Mouse (Mus musculus): Measurements from ENCODE around the gene 1110008P14Rik. TPM values are rescaled to one million over a fixed set of nuclear protein-coding genes. Genes with fewer than 3 reads are reported as not detected.

The 1110008P14Rik gene
- 10 to 100 TPM; 52.7 to 57.4 TPM for total RNA-seq (2021)

DNA sequence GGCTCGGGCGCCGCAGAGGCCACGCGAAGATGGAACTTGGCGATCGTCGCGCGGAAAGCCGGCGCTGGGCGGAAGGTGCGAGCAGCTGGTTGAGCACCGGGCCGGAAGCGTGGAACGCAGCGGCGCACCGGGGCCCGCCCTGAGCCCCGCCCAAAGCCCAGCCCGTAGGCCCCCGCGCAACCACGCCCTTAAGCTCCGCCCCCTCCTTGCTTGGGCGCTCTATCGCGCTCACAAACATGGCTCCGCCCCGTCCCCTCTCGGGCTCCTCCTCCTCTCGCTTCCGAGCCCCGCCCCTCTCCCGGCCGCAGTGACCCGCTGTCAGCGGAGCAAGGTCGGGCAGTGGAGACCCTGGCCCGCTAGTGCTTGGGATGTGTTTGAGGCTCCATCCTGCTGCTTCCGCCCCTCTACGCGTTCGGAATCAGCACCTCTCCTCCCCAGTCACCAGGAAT is at the start of gene 1110008P14Rik:
Gene 1110008P14Rik (minus strand): TSS at position 164 of the 449 bp plus-strand sequence.
- intact Hi-C loops (cut with DNase I) = loop anchor here (1.0 kb wide), 1 partner anchor 17 kb away; no protein-coding TSS in a partner anchor

DNA sequence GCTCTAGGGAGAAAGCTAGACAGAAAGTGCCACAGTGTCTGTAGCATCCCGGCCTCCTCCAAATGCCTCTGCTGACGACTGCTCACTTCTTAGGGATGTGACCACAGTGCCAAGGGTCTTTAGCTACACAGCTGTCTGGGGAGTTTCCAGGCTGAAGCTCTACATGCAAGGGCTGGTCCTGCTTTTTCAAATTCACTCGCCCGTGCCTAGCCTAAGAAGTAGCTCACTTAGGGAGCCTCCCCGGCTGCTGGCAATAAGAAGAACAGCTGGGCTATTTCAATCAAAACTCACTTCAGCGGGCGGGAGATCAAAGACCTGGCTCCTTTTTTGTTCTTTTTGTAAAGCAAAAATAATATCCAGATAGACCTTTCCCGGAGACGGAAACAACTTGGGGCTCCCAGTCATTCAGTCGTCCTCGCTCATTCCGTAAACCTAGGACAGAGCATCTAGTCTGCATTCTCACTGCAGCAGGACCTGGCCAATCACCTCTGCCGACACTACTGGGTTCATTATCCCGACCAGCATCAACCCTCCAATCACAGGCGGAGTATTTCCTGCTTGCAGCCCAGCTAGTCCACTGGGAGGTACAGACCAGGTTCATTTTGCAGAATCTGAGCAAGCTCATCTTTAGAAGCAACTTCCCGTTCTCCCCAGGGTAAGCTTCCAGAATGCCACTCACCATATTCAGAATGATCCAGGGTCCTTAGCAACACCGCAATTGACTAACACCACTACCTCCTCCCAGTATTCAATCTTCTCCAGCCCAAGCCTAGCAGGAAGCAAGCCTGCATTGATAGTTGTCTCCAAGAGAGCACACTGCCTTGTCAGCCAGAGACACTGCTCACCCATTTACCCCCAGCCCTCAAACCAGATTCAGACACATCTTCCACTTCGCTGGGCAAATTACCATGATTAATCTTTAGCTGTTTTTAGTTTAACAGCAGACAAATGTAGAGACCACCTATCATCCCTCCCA is 49.3 kb upstream of the 1110008P14Rik start:
- intact Hi-C loops (cut with DNase I) = no loop called here

More for the DNA sequence above, at the start of gene 1110008P14Rik:
- DNase-seq = peak; percentile 95

DNA sequence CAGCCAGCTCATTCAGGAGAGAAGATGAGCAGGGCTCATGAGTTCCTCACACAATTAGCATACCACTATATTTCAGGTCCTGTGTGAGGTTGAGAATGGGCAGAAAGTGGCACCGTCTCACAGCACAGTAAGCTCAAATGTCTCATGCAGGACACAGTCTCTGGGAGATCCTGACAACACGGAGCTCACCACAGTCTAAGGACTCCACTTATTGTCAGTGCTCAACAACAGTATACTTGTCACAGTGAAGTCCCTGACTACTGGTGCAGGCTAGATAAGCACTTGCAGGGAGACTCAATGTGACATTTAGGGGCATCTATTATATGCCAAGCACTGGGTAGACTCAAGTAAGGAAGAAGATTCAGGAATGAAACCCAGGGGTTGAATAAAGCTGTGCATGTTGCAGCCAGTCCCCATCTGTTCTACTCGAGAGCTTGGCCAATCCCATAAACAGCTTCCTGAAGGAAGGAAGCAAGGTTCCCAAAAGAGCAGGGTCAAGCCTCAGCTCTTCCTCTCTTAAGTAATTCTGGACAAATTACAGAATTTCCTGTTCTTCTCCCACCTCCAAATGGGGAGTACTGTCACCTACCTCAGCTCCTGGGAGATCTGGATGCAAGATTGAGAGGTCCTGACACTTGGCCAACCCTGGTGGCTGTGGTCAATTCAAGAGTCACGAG is 47.6 kb upstream of the 1110008P14Rik start:
- no peak for DNase-seq
- intact Hi-C loops (cut with DNase I) = loop anchor here (2.0 kb wide), 1 partner anchor 21 kb away; the partner anchor contains the start of genes Naif1 and Slc25a25

More for the DNA sequence above, 49.3 kb upstream of the 1110008P14Rik start:
- peak; percentile 85 to 87 for DNase-seq

DNA sequence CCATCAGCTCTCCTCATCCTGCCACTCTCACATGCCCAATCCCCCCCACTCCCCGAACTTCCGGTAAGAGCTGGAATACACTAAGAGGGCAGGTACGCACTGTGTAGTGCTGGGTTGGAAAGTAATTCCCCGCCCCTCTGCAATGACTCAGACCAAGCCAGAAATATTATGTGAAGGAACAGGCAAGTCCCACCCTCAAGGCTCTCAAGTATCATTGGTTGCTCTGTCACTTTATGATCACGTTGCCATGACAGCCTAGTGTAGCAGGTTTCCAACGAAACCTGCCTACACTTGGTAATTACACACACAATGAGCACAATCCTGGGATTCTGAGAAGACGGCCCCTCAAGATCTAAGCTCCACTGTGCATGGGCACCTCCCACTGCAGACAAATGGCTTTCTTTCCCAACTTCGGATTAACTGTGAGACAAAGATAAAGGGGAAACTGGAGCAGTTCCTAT is 46.6 kb upstream of the 1110008P14Rik start:
- intact Hi-C loops (cut with DNase I) = loop anchor here (2.0 kb wide), 1 partner anchor 23 kb away; the partner anchor contains the start of genes Naif1 and Slc25a25
- DNase-seq = peak in 1 of 2 experiments; percentile 32

DNA sequence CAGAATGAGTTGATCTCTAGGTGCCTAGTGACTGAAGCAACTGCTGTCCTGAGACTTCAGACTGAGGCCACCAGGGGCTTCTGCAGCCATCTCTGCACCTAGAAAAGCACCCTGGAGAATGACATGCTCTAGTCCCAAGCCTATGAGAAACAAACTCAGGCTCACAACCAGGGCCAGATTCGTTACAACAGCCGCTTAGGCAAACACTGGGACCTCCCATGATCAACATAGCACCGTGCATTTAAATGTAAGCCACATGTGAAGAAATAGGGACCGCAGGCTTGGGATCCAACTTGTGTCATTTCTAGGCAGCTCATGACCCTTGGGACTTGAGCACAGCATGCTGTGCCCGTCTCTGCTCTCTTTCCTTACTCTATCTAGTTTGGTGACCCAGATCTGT is 46.0 kb upstream of the 1110008P14Rik start:
- DNase-seq = no peak
- intact Hi-C loops (cut with DNase I) = loop anchor here (2.0 kb wide), 1 partner anchor 23 kb away; the partner anchor contains the start of genes Naif1 and Slc25a25

DNA sequence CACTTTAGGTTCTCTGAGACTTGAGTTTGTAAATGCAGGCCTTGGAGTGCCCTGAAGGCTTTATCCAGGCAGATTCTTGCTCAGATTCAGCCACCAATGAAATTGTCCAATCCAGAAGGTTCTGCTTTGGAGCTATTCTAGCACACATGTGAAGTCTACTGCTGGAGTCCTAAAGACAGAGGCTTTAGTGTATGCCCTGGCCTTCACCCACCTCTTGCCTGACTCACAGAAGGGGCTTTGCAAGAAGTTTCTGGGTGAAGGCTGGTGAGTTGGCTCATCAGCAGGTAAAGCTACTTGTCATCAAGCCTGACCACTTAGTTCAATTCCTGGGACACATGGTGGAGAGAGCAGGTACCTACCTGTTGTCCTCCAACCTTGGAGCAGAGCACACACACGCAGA is 44.4 kb upstream of the 1110008P14Rik start:
- DNase-seq = no peak
- intact Hi-C loops (cut with DNase I) = no loop called here

DNA sequence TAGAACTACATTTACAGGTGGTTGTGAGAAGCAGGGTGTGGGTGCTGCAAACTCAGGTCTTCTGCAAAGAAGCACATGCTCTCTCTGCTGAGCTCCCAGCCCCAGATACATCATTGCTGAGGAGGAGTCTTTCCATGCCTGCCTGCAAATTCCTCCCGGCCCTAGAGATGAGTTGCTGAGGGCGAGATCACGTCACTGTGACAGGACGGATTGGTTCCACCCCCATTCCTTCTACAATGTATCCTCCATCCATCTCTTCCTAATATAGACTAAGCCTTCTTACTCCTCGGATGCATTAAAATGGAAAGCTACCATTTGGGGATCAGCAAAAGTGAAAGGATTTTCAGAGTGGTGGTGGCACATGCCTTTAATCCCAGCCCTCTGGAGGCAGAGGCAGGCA is 43.8 kb upstream of the 1110008P14Rik start:
- intact Hi-C loops (cut with DNase I) = no loop called here
- no peak for DNase-seq

DNA sequence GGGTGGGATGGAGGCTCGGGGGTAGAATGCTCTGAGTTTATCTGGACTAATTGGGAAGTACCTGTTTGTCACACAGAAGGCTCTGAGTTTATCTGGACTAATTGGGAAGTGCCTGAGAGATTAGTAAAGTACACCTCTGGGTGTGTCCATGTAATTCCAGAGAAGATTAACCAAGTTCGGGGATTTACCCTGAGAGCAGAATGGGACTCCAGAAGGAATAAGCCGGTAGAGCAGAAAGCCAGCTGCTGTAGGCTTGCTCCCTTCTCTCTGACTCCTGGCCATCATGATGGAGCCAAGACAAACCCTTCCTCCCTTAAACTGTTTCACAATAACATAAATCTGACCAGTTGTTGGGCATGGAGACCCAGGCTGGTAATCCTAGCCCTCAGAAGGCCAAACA is 43.1 kb upstream of the 1110008P14Rik start:
- DNase-seq = no peak
- intact Hi-C loops (cut with DNase I) = no loop called here

DNA sequence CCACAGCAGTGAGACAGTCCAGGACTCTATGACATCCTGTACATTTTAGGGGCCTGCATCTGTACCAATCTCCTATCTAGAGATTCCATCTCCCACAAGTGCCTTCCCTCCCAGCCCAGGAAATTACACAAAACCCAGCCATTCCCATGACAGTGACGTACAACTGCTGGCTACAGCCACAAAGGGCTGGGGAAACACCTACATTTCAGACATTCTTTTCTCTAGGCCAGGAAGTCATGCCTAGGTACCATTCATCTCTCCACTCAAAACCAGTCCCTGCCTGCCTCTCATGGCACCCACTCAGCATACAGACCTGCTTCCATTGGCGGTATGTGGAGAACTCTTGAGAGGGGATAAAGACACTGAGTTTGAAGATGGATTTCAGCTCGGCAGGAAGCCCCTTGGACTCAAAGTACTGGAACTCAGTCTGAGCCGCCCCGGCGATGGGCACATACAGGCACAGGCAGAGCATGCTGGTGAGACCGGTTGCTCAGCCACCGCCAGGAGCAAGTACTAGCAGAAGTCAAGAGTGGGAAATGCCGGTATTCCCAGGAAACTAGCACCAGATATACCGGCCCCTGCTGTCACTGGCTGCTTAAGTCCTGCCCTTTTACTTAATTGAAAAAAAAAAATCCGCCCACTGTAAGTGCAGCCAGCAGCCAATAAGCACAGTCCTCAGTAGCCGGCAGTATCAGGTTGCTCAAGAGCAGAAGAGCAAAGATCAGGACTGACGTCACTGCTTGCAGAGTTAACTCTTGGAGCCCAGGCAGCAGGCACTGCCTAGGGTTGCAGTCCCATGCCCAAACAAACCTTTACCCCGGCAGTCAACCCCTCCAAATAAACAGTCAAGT is 42.0 kb upstream of the 1110008P14Rik start:
- DNase-seq = peak; percentile 82 to 88
- intact Hi-C loops (cut with DNase I) = no loop called here

DNA sequence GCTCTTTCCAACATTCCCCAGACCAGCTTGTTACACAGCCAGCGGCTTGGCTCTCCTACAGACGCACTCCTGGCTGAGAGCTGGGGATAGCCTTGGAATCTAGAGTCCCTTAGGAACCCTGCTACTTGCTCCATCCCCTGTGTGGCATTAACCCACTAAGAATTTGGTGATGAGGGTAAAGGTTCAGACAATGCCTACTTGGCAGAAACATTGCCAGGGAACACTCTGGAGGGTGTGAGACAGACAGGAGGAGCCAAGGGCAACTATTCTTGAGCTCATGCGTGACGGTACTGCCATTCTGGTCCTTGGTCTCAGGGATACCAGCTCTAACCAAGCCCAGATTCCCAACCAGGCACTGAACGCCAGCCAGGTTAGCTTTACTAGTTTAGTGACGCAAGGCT is 40.1 kb upstream of the 1110008P14Rik start:
- no peak for DNase-seq
- intact Hi-C loops (cut with DNase I) = no loop called here

DNA sequence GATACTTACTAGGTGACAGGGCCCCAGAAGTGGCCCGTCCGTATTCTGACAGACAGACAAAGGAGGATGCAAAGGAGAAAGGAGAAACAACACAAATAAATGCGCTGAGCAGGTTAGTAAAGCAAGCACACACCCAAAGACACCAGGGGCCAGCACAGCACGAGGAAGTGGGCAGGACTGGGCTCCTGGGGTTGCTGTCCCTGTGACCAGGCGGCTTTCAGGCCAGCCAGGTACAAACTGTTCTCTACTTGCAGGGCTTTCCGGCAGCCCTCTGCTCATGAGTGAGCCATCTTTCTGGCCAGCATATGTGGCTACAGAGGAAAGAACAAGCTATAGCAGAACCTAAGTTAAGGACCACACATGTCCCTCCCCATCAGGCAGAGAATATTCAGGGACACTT is 38.9 kb upstream of the 1110008P14Rik start:
- no peak for DNase-seq

DNA sequence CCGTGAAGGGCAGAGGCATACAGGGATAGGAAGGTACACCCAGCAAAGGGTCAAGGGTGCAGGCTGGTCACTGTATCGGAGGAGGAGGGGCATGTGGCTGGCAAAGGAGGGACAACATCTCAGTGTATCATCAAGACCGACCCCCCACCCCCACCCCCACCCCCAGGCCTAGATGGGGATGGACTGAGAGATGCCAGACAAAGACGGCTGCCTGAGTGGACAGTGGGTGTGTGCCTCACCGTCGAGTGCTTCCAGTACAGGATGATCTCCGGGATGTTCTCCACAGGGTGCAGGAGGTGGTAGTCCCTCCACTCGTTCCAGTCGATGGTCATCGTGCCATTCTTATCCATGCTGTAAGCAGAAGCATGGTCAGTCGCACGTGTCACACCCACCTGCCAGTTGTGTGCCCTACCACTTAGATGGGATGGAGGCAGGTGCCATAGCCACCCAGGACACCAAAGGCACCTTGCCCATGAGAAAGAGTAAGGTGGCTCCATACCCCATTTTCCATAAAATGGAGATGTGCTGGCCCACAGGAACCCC is 38.4 kb upstream of the 1110008P14Rik start:
- intact Hi-C loops (cut with DNase I) = no loop called here
- DNase-seq = no peak

More for the DNA sequence above, 38.9 kb upstream of the 1110008P14Rik start:
- intact Hi-C loops (cut with DNase I) = no loop called here

DNA sequence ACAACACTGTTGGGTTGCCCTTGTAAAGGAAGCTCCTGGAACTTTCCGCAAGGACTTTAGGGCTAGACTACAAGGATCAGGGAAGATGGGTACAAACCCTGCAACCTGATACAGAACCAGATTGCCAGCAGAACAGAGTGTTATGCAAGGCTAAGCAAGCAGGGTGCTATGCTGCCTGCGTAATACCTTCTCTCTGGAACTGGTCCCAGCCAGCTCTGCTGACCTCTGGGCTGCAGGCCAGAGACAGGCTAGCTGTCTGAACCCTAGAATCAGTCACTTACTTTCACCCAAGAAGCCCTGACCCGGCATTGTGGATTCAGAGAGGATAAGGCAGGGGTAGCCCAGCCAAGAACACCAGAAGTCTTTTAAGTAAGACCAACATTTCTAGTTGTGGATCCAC is 37.6 kb upstream of the 1110008P14Rik start:
- intact Hi-C loops (cut with DNase I) = loop anchor here (5.0 kb wide), 1 partner anchor 38 kb away; no protein-coding TSS in a partner anchor
- DNase-seq = peak; percentile 72 to 82

DNA sequence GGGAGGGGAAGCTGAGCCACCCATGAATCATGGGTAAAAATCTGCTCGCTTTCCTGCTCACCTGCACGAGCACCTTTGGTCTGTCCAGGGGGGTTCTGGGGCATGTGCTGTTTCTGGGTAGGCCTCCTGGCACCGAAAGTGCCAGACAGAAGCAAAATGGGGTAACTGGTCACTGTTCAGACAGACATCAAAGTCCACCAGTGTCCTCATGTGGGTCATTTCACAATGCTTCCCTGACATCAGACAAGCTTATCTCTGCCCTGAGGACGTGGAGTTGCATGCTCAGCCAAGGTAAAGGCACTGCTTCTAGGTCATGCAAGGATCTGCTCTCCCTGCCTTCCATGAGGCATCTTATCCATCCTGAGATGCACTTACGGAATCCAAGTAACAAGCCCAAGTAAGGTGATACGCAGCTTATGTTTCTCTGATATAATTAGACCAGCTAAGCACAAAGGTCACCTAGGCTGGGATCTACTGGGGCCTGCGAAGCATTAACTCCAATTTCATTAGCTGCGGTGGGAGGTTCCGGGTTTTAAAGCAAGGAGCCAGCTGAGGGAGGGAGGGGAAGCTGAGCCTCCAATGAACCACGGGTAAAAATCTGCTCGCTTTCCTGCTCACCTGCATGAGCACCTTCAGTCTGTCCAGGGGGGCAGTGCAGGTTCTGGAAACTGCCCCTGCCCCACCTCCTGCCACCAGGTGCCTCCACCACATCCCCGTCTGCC is 36.9 kb upstream of the 1110008P14Rik start:
- intact Hi-C loops (cut with DNase I) = loop anchor here (5.0 kb wide), 1 partner anchor 39 kb away; no protein-coding TSS in a partner anchor
- no peak for DNase-seq

DNA sequence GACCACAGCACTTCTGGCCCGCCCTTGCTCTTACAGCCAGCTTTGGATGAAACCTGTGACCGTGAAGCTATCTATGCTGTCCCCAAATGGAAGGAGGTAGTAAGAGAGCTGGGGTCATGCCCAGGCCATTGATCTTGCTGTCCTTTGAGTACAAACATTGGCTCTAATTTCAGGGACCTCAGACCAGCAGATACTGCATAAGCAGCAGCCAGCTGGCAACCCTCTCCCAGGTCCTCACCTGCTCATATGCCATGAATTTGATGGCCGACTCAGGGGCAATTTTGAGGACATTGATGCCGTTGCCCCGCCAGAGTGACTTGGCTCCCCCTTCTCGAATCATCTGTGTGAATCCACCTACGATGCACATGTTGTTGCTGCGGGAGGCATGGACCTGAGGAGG is 35.7 kb upstream of the 1110008P14Rik start:
- intact Hi-C loops (cut with DNase I) = loop anchor here (5.0 kb wide), 1 partner anchor 40 kb away; no protein-coding TSS in a partner anchor
- no peak for DNase-seq

DNA sequence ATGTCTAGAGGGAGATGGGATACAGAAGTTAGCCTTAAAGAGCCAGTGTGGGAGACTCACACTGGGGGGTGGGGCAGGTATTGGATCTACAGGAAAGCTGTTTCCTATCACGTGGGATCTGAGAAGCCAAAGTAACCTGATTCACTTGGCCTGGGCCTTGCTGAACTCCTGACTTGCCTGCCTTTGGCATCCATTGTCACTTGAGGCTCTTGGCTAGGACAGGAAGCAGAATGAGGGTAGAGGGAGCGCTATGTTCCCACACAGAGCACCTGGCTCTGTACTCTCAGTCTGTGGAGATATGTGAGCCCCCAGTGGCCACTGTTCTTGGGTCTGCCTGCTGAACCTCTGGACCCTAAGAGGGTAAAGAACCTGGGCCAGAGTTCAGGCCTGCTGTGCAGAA is 34.8 kb upstream of the 1110008P14Rik start:
- DNase-seq = no peak
- intact Hi-C loops (cut with DNase I) = loop anchor here (5.0 kb wide), 1 partner anchor 41 kb away; no protein-coding TSS in a partner anchor

DNA sequence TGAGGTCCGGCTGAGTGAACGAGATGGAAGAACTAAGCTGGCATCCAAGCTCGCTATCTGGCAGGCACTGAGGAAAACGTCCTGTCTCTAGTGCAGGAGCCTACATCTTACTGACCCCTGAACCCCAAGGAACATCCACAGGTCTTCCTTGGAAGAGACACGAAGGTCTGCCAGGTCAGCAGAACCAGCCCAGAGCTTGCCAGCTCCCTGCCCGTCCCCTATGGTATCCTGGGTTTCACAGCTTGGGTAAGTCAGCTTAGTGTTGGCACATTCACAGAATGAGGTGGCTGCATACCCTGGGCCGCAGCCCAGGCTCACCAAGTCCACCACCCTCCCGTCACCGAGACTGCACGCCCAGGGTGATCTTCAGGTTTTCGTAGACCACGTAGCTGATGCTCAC is 34.1 kb upstream of the 1110008P14Rik start:
- no peak for DNase-seq
- intact Hi-C loops (cut with DNase I) = loop anchor here (5.0 kb wide), 1 partner anchor 42 kb away; no protein-coding TSS in a partner anchor

DNA sequence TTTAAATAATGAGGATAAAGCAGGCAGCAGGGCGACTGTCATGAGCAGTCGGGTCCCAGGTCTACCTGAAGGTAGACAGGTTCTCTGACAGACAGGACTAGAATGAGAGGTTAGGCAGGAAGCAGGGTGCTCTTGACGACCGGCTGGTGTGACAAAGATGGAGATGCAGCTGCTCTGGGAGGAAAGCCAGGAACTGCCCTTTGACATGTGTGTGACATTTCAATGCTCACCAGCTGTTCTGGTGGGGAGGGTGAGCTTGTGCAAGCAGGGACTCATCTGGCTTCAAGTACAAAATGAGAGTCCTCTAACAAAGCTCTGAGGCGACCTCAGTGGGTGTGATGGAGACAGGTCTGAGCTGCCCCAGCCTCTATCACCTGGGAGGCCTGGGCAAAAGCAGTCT is 32.2 kb upstream of the 1110008P14Rik start:
- DNase-seq = peak in 1 of 2 experiments; percentile 50
- intact Hi-C loops (cut with DNase I) = no loop called here

All from heart, postnatal 10 days (tissue).